Mouse (Mus musculus) thymus, adult 2 months (tissue): ENCODE measurements at regions not wholly inside any gene's neighbourhood (a gene's known extent, or its start where the extent isn't known, plus 50 kb on each side); places are given as distances from the start of the nearest gene placed in this dataset.
A peak's percentile ranks its signal among the peaks of the same experiment; 100 is the strongest.

Source experiments
- DNase-seq: peaks from one replicate; pipeline ENCODE4 v3.0.0; 2021
- H3K27ac ChIP-seq: fragments of 200-500 bp; 2 replicates; pipeline ENCODE4 v1.5.1; 2012; ENCODE audit warnings: low read length, control low read depth; ENCODE audit not compliant: control insufficient read depth, insufficient read depth
- H3K27me3 ChIP-seq: fragments of 200-500 bp; 2 replicates; pipeline ENCODE4 v1.6.1; 2012; ENCODE audit warnings: mild to moderate bottlenecking, low read length, moderate library complexity, mixed read lengths; ENCODE audit not compliant: control insufficient read depth, insufficient read depth
- H3K36me3 ChIP-seq: fragments of 200-500 bp; 2 replicates; pipeline ENCODE4 v1.6.1; 2012; ENCODE audit warnings: mild to moderate bottlenecking, low read length, moderate library complexity; ENCODE audit not compliant: control insufficient read depth, insufficient read depth
- H3K4me1 ChIP-seq: fragments of 200-500 bp; replicated peaks from 2 replicates; pipeline ENCODE4 v1.6.1; 2012; ENCODE audit warnings: low read length; ENCODE audit not compliant: control insufficient read depth, insufficient read depth
- H3K4me3 ChIP-seq: fragments of 200-500 bp; 2 replicates; pipeline ENCODE4 v1.5.1; 2012; ENCODE audit warnings: mild to moderate bottlenecking, low read length, control low read depth, moderate library complexity; ENCODE audit not compliant: control insufficient read depth, insufficient read depth
- CTCF ChIP-seq: fragments of 200-500 bp; IDR thresholded peaks from 2 replicates; pipeline ENCODE4 v1.5.1; 2012; ENCODE audit warnings: mild to moderate bottlenecking, control low read depth, low read length, moderate library complexity, borderline replicate concordance; ENCODE audit not compliant: control insufficient read depth, poor library complexity, insufficient read depth; ENCODE audit errors: extremely low read depth
- POLR2A ChIP-seq: fragments of 200-500 bp; IDR thresholded peaks from 2 replicates; pipeline ENCODE4 v1.6.1; 2012; ENCODE audit warnings: mild to moderate bottlenecking, low read length, control low read depth, moderate library complexity; ENCODE audit not compliant: control insufficient read depth, poor library complexity, insufficient read depth; ENCODE audit errors: extremely low read depth
- WGBS: fragments of 180-500 bp; shearing (Covaris S2); methylation state at CpG from one replicate; pipeline ENCODE4 v1.1.7; 2018; 5-methylcytosine and 5-hydroxymethylcytosine counted together

DNA sequence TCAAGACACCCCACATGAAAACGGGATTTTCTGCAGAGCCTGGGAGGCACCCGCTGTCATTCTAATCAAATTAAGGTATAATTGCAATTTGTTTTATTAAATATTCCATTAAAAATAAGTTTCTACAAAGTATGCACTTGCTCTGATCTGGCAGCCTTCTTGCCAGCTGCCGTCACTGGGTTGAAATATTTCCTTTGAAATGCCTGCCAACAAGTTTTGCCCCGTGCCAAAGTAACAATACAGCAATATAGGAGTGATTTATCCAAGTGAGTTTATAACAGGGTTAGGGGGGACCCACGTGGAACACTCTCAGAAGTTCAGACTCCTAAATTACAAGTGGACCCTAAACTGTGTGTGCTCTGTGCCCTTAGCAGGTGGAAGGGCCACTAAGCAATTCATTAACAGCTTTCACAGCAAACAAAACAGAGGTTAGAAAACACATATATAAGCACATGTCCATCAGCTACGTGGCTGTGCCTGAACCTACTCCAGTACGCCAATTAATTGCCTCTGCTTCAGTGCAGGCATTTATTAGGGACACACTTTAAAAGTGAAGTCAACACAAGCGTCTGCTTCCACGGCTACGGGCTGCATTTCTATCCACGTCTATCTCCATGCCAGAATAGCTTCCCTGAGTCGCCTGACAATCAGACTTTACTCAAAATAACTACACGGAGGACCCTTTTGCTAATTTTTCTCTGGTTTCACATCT, 275.1 kb downstream of the 1700129C05Rik start:
- TF ChIP-seq POLR2A (no peak), CTCF (no peak)
- Histone ChIP-seq H3K27me3 (no peaks in the 10 kb centered on the region), H3K27ac (no peak overlapping the region), H3K4me1 (no peaks in the 10 kb centered on the region), H3K4me3 (no peak overlapping the region), H3K36me3 (no peaks in the 10 kb centered on the region)
- 77% methylated on average over 13 of the region's 13 CpGs for WGBS
- DNase-seq, result no peak

DNA sequence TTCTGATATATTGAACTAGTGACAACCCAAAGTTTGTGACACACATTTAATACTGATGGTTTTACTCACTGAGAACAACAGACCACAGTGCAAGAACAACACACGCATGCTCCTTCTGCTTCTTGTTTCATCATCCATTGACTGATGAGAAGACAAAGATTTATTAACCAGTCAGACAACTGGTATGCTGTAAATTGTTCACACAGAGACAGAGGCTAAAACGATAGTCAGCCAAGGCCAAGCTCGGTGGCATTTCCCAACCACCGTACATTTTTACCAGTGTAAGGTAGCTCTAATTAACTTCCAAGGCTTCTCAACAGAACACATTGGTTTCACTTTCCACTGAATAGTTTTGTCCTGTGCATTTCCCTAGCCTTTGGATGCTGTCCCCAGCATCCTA, 287.8 kb downstream of the 1700129C05Rik start:
- WGBS, result 56% methylated on average over 4 of the region's 4 CpGs

DNA sequence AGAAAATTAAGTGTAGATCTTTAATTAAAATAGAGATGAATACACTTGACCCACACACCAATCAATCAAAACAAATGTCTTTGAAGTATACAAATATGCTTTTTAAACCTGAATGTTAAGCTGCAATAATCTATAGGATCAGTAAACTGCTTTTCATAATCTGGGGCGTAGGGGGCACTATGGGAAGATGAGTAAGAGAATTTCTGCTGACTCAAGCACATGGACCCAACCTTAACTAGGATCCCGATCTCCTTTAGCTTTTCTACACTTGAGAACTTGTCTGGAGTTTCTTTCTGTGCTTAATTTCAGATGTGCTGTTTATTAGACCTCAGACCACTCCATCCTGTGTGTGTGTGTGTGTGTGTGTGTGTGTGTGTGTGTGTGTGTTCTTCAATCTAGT, 298.1 kb downstream of the 1700129C05Rik start:
- no peak overlapping the region for H3K4me3 ChIP-seq
- 92% methylated on average over 2 of the region's 2 CpGs for WGBS
- H3K27me3 ChIP-seq, result no peaks in the 10 kb centered on the region
- no peak for TF ChIP-seq POLR2A
- TF ChIP-seq CTCF, result no peak
- H3K4me1 ChIP-seq, result no peaks in the 10 kb centered on the region
- H3K27ac ChIP-seq, result no peak overlapping the region
- DNase-seq, result no peak
- no peaks in the 10 kb centered on the region for H3K36me3 ChIP-seq

More for the DNA sequence above, 287.8 kb downstream of the 1700129C05Rik start:
- no peak overlapping the region for H3K4me3 ChIP-seq
- H3K4me1 ChIP-seq, result no peaks in the 10 kb centered on the region
- H3K27ac ChIP-seq, result no peak overlapping the region
- no peak for DNase-seq
- H3K36me3 ChIP-seq, result no peaks in the 10 kb centered on the region
- H3K27me3 ChIP-seq, result no peaks in the 10 kb centered on the region
- TF ChIP-seq CTCF (no peak), POLR2A (no peak)

DNA sequence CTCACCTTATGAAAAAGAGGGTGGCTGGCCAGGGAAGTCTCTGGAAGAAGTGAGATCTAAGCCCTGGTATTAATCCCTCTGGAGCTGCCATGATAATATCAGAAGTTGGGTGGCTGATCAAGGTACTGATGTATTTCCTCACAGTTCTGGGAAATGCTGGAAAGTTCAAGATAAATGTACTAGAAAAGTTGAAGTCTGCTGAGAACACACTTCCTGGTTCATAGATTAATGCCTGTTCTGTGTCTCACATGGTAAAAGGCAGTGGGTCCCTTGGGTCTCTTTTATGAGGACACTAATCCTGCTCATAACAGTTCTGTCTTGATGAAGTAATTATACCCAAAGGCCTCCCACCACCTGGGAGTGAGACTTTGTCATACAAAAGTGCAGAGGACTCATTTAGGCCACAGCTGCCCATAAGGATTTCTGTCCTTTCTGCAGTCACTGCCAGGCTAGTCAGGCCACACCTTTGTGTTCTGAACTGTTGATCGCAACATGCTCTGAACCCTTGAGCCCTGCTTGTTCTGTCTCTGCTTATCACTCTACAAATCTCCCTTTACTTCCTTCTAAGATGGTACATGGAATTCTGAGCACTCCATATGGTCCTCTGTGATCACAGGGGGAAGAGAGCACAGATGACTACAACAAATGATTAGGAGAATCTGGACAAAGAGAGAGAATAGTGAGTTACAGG, 300.4 kb downstream of the 1700129C05Rik start:
- no peaks in the 10 kb centered on the region for H3K36me3 ChIP-seq
- 85% methylated on average over 1 of the region's 1 CpGs for WGBS
- no peaks in the 10 kb centered on the region for H3K4me1 ChIP-seq
- no peak for DNase-seq
- no peak overlapping the region for H3K4me3 ChIP-seq
- TF ChIP-seq CTCF, result no peak
- TF ChIP-seq POLR2A, result no peak
- no peak overlapping the region for H3K27ac ChIP-seq
- no peaks in the 10 kb centered on the region for H3K27me3 ChIP-seq

DNA sequence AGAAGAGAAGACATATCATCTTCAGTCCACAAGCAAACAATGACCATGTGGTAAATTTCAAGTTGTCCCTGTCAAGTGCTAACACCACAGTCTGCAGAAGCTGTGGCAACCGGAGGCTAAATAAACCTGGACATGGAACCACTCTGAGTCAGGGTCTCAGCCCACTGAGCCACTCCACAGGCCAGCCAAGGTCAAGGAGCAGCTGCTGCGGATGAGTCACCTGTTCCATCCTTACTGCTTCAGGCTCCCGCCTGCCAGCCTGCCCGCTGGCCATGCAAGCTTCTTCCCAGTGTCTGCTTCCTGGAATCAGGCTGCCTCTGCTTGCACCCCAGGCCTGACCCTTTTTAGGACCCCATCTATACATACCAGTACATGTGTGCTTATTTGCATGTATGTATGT, 319.8 kb downstream of the 1700129C05Rik start:
- no peak overlapping the region for H3K27ac ChIP-seq
- TF ChIP-seq POLR2A (no peak), CTCF (no peak)
- no peaks in the 10 kb centered on the region for H3K27me3 ChIP-seq
- no peak for DNase-seq
- no peaks in the 10 kb centered on the region for H3K4me1 ChIP-seq
- 95% methylated on average over 4 of the region's 4 CpGs for WGBS
- H3K36me3 ChIP-seq, result no peaks in the 10 kb centered on the region
- no peak overlapping the region for H3K4me3 ChIP-seq

DNA sequence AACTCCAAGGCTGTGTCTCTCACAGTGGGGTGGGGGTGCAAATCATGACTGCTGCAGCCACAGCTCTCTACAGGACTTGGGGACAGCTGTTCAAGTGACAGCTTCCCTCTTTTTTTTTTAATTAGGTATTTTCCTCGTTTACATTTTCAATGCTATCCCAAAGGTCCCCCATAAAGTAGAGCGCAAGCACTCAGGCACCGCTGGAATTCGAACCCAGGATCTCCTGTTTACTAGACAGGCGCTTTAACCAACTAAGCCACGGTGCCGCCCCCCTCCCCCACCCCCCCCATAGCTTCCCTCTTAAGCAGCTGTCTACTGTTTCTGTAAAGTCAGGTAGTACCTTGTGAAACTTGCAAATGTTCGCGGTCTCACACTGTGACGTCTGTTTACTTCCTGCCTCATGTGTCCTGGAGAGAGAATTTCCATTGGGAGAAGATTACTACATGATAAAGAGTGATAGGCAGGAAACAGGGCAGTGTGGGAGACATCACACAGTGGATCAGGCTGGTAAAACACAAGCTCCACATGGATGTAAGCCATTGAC, 324.7 kb downstream of the 1700129C05Rik start:
- no peaks in the 10 kb centered on the region for H3K27me3 ChIP-seq
- 70% methylated on average over 10 of the region's 10 CpGs for WGBS
- DNase-seq, result peak; percentile 5
- no peak overlapping the region for H3K4me3 ChIP-seq
- H3K36me3 ChIP-seq, result no peaks in the 10 kb centered on the region
- H3K4me1 ChIP-seq, result no peaks in the 10 kb centered on the region
- H3K27ac ChIP-seq, result no peak overlapping the region
- TF ChIP-seq CTCF (no peak), POLR2A (no peak)

DNA sequence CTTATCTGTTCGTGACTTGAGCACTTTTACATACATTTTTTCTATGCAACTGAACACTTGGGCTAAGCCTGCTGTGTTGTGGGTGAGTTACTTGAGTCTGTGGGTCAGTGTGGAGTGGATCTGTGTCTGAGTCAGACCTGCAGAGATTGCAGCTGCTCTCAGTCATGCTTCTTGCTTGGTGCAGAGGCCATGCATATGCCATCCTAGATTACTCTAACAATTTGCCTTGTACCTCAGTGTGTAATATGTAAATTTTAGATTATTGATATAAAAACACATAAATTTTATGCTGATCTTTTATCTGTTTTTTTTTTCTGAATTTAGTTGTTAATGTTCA, 326.2 kb downstream of the 1700129C05Rik start:
- Histone ChIP-seq H3K4me3 (no peak overlapping the region), H3K27me3 (no peaks in the 10 kb centered on the region), H3K36me3 (no peaks in the 10 kb centered on the region), H3K27ac (no peak overlapping the region), H3K4me1 (no peaks in the 10 kb centered on the region)
- WGBS, result 84% methylated on average over 1 of the region's 1 CpGs
- TF ChIP-seq CTCF (no peak), POLR2A (no peak)
- no peak for DNase-seq
